Mouse (Mus musculus): ENCODE measurements at regions not wholly inside any gene's neighbourhood (a gene's known extent, or its start where the extent isn't known, plus 50 kb on each side); places are given as distances from the start of the nearest gene placed in this dataset.

GRCm38 (mm10) chr3:50761766-50762165, 318.4 kb upstream of the Slc7a11 start:
- no peak overlapping the region for H3K9ac ChIP-seq (ENCODE audit: low read length)
- H3K9me3 ChIP-seq (ENCODE audit: control insufficient read depth, low read length), result no peaks in the 10 kb centered on the region
- 0% methylated on average over 1 of the region's 1 CpGs for WGBS
- H3K4me3 ChIP-seq (ENCODE audit: low read depth, low read length), result no peak overlapping the region
- no peak overlapping the region for H3K4me2 ChIP-seq (ENCODE audit: low read length)
- DNase-seq (ENCODE audit: low spot score) (no peak), ATAC-seq (replicated peaks; ENCODE audit: low FRiP score, low TSS enrichment, low read depth) (no peak)
- H3K4me1 ChIP-seq (replicated peaks; ENCODE audit: control insufficient read depth, insufficient read depth, low read length), result no peaks in the 10 kb centered on the region
- no peaks in the 10 kb centered on the region for H3K27me3 ChIP-seq (replicated peaks; ENCODE audit: control insufficient read depth, insufficient read depth, low read length)
- H3K27ac ChIP-seq (ENCODE audit: low read depth), result no peak overlapping the region
- no peaks in the 10 kb centered on the region for H3K36me3 ChIP-seq (ENCODE audit: control insufficient read depth, insufficient read depth, low read length)

- Histone ChIP-seq H3K4me1 (replicated peaks; ENCODE audit: control insufficient read depth, insufficient read depth, low read length) (no peaks in the 10 kb centered on the region), H3K27ac (ENCODE audit: low read depth) (no peak overlapping the region), H3K9ac (ENCODE audit: low read length) (no peak overlapping the region), H3K27me3 (replicated peaks; ENCODE audit: control insufficient read depth, insufficient read depth, low read length) (no peaks in the 10 kb centered on the region), H3K4me3 (ENCODE audit: low read depth, low read length) (no peak overlapping the region), H3K9me3 (ENCODE audit: control insufficient read depth, low read length) (no peaks in the 10 kb centered on the region), H3K4me2 (ENCODE audit: low read length) (no peak overlapping the region), H3K36me3 (ENCODE audit: control insufficient read depth, insufficient read depth, low read length) (no peaks in the 10 kb centered on the region)
- no peak for ATAC-seq (replicated peaks; ENCODE audit: low FRiP score, low TSS enrichment, low read depth)
- DNase-seq (ENCODE audit: low spot score), result no peak
- WGBS, result 86% methylated on average over 1 of the region's 1 CpGs
These were observed 314.7 kb upstream of the Slc7a11 start for GRCm38 (mm10) chr3:50758106-50758505.

GRCm38 (mm10) chr3:50737173-50737572, 293.8 kb upstream of the Slc7a11 start:
- DNase-seq (ENCODE audit: low spot score), result no peak
- ATAC-seq (replicated peaks; ENCODE audit: low FRiP score, low TSS enrichment, low read depth), result no peak

DNA sequence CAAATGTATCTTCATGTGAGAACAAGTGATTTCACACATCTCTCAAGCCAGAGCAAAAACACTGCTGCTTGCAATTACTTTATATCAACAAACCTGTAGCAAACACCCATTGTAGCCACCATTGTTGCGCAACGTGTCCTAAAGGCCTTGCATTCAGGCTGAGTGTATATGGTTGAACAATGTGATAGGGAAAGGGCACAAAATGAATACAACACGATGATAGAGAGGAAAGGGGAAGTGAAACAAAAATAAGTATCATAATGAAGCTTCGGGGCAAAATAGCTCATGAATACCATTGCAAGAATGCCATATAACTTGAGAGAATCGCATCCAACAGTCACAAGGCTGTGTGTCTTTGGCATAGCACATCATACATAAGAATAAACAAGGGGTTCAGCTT, 275.6 kb upstream of the Slc7a11 start:
- ATAC-seq (replicated peaks; ENCODE audit: low FRiP score, low TSS enrichment, low read depth) (no peak), DNase-seq (ENCODE audit: low spot score) (no peak)
- Histone ChIP-seq H3K9me3 (ENCODE audit: control insufficient read depth, low read length) (no peaks in the 10 kb centered on the region), H3K4me1 (replicated peaks; ENCODE audit: control insufficient read depth, insufficient read depth, low read length) (no peaks in the 10 kb centered on the region), H3K27me3 (replicated peaks; ENCODE audit: control insufficient read depth, insufficient read depth, low read length) (no peaks in the 10 kb centered on the region), H3K4me3 (ENCODE audit: low read depth, low read length) (no peak overlapping the region), H3K4me2 (ENCODE audit: low read length) (no peak overlapping the region), H3K36me3 (ENCODE audit: control insufficient read depth, insufficient read depth, low read length) (no peaks in the 10 kb centered on the region), H3K27ac (ENCODE audit: low read depth) (no peak overlapping the region), H3K9ac (ENCODE audit: low read length) (no peak overlapping the region)
- 83% methylated on average over 5 of the region's 5 CpGs for WGBS

More at GRCm38 (mm10) chr3:50737173-50737572, 293.8 kb upstream of the Slc7a11 start:
- Histone ChIP-seq H3K27me3 (replicated peaks; ENCODE audit: control insufficient read depth, insufficient read depth, low read length) (no peaks in the 10 kb centered on the region), H3K9ac (ENCODE audit: low read length) (no peak overlapping the region), H3K4me3 (ENCODE audit: low read depth, low read length) (no peak overlapping the region), H3K36me3 (ENCODE audit: control insufficient read depth, insufficient read depth, low read length) (no peaks in the 10 kb centered on the region), H3K4me2 (ENCODE audit: low read length) (no peak overlapping the region), H3K27ac (ENCODE audit: low read depth) (no peak overlapping the region), H3K4me1 (replicated peaks; ENCODE audit: control insufficient read depth, insufficient read depth, low read length) (no peaks in the 10 kb centered on the region), H3K9me3 (ENCODE audit: control insufficient read depth, low read length) (no peaks in the 10 kb centered on the region)
- 79% methylated on average over 1 of the region's 1 CpGs for WGBS

GRCm38 (mm10) chr3:50713463-50713862, 270.0 kb upstream of the Slc7a11 start:
- H3K27ac ChIP-seq (ENCODE audit: low read depth), result no peak overlapping the region
- WGBS, result 89% methylated on average over 6 of the region's 6 CpGs
- H3K9me3 ChIP-seq (ENCODE audit: control insufficient read depth, low read length), result no peaks in the 10 kb centered on the region
- H3K4me2 ChIP-seq (ENCODE audit: low read length), result no peak overlapping the region
- H3K9ac ChIP-seq (ENCODE audit: low read length), result no peak overlapping the region
- 0 out of 2 replicates have a peak, but pooled peaks cover 3% of the 10 kb centered on the region for H3K4me1 ChIP-seq (replicated peaks; ENCODE audit: control insufficient read depth, insufficient read depth, low read length)
- no peaks in the 10 kb centered on the region for H3K36me3 ChIP-seq (ENCODE audit: control insufficient read depth, insufficient read depth, low read length)
- no peaks in the 10 kb centered on the region for H3K27me3 ChIP-seq (replicated peaks; ENCODE audit: control insufficient read depth, insufficient read depth, low read length)
- ATAC-seq (replicated peaks; ENCODE audit: low FRiP score, low TSS enrichment, low read depth), result no peak
- no peak overlapping the region for H3K4me3 ChIP-seq (ENCODE audit: low read depth, low read length)
- no peak for DNase-seq (ENCODE audit: low spot score)

- no peaks in the 10 kb centered on the region for H3K27me3 ChIP-seq (replicated peaks; ENCODE audit: control insufficient read depth, insufficient read depth, low read length)
- WGBS, result 22% methylated on average over 12 of the region's 12 CpGs
- DNase-seq (ENCODE audit: low spot score) (no peak), ATAC-seq (replicated peaks; ENCODE audit: low FRiP score, low TSS enrichment, low read depth) (no peak)
- no peaks in the 10 kb centered on the region for H3K36me3 ChIP-seq (ENCODE audit: control insufficient read depth, insufficient read depth, low read length)
- H3K9ac ChIP-seq (ENCODE audit: low read length), result no peak overlapping the region
- no peak overlapping the region for H3K4me2 ChIP-seq (ENCODE audit: low read length)
- 0 out of 2 replicates have a peak, but pooled peaks cover 3% of the 10 kb centered on the region for H3K4me1 ChIP-seq (replicated peaks; ENCODE audit: control insufficient read depth, insufficient read depth, low read length)
- no peak overlapping the region for H3K4me3 ChIP-seq (ENCODE audit: low read depth, low read length)
- H3K27ac ChIP-seq (ENCODE audit: low read depth), result no peak overlapping the region
- H3K9me3 ChIP-seq (ENCODE audit: control insufficient read depth, low read length), result no peaks in the 10 kb centered on the region
These were observed 266.1 kb upstream of the Slc7a11 start for GRCm38 (mm10) chr3:50709415-50709989.

DNA sequence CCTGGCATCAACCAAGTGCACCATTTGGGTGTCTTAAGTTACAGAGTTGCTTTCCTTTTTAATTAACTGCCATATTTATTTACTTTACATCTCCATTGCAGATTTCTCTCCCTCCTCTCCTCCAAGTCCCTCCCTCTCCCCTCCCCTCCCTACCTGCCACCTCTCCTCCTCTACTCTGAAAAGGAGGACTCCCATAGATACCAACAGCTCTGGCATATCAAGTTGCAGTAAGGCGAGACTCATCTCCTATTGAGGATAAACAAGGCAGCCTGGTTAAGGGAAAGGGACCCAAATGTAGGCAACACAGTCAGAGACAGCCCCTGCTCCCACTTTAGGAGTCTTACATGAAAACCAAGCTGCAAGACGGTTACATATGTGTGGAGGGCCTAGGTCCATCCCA, 263.3 kb upstream of the Slc7a11 start:
- no peak overlapping the region for H3K4me2 ChIP-seq (ENCODE audit: low read length)
- H3K4me1 ChIP-seq (replicated peaks; ENCODE audit: control insufficient read depth, insufficient read depth, low read length), result 0 out of 2 replicates have a peak, but pooled peaks cover 3% of the 10 kb centered on the region
- H3K4me3 ChIP-seq (ENCODE audit: low read depth, low read length), result no peak overlapping the region
- H3K9ac ChIP-seq (ENCODE audit: low read length), result no peak overlapping the region
- 53% methylated on average over 2 of the region's 2 CpGs for WGBS
- H3K36me3 ChIP-seq (ENCODE audit: control insufficient read depth, insufficient read depth, low read length), result no peaks in the 10 kb centered on the region
- DNase-seq (ENCODE audit: low spot score) (no peak), ATAC-seq (replicated peaks; ENCODE audit: low FRiP score, low TSS enrichment, low read depth) (no peak)
- H3K27ac ChIP-seq (ENCODE audit: low read depth), result no peak overlapping the region
- no peaks in the 10 kb centered on the region for H3K27me3 ChIP-seq (replicated peaks; ENCODE audit: control insufficient read depth, insufficient read depth, low read length)
- H3K9me3 ChIP-seq (ENCODE audit: control insufficient read depth, low read length), result no peaks in the 10 kb centered on the region

DNA sequence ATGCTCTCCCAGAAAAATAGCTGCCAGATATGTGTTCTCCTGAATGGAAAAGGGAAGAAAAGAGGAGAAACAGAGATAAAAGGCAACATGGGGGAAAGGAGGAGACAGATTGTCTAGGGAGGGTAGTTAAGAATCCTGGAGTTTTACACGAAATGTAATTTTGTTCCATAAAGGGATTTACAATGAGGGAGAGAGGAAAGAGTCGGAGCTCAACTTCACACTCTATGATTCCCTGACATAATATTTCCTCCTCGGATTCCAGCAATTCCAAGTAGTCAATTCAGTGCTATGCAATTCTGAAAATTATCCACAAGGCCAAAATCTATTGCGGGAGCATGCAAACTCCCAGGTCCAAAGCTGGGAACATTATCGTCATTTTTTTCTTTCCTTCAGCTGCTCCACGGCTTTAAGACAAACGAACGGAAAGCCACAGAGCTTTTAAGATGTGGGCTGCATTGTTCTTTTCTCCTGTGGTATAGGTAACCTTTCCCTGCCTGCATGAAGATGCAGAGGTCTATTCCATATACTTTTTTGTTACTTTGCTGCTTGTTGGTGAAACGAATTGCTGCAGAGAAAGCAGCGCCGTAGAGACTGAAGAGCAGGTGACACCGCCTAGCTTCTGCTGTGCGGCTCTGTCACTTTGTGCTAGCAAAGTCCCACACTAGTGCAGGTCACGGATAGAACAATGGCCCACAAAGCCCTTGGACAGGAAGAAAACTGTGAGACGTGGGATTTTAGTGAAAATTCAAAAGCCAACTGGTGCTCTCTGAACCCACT, 251.7 kb upstream of the Slc7a11 start:
- no peak for ATAC-seq (replicated peaks; ENCODE audit: low FRiP score, low TSS enrichment, low read depth)
- 64% methylated on average over 15 of the region's 15 CpGs for WGBS
- H3K4me2 ChIP-seq (ENCODE audit: low read length), result peak overlapping the region; percentile 23; the same call in 1 of the 2 replicates

More for the DNA sequence above, 251.7 kb upstream of the Slc7a11 start:
- H3K27me3 ChIP-seq (replicated peaks; ENCODE audit: control insufficient read depth, insufficient read depth, low read length), result no peaks in the 10 kb centered on the region
- H3K36me3 ChIP-seq (ENCODE audit: control insufficient read depth, insufficient read depth, low read length), result no peaks in the 10 kb centered on the region
- no peak overlapping the region for H3K4me3 ChIP-seq (ENCODE audit: low read depth, low read length)
- no peaks in the 10 kb centered on the region for H3K9me3 ChIP-seq (ENCODE audit: control insufficient read depth, low read length)
- DNase-seq (ENCODE audit: low spot score), result no peak
- no peak overlapping the region for H3K9ac ChIP-seq (ENCODE audit: low read length)
- peaks cover 5% of the 10 kb centered on the region; the same call in 1 of the 2 replicates for H3K4me1 ChIP-seq (replicated peaks; ENCODE audit: control insufficient read depth, insufficient read depth, low read length)
- H3K27ac ChIP-seq (ENCODE audit: low read depth), result peak overlapping the region; percentile 1; the same call in 1 of the 2 replicates

Data from intestine, embryonic 14.5 days (tissue).